Mouse (Mus musculus) megakaryocyte progenitor cell, adult 5-6 weeks (primary cell): ENCODE data around the gene Wsb1. TPM values are rescaled to one million over a fixed set of nuclear protein-coding genes. Genes with fewer than 3 reads are reported as not detected.
"Not testable (repeated sequence)": the region's sequence is repeated elsewhere in the genome, so short reads cannot be mapped to it uniquely, and the experiment has no call there.

ENCODE experiments used
- ATAC-seq: replicated peaks from 2 replicates; pipeline ENCODE4 v1.8.0; 2016; ENCODE audit warnings: mild to moderate bottlenecking, moderate TSS enrichment, inconsistent platforms; ENCODE audit not compliant: poor library complexity
- total RNA-seq, 2 experiments: library from RNA; stranded (forward) in 1 of 2; stranded (reverse) in 1 of 2; fragments of 157-497, 149-512 nt in 1 of 2; fragments of 200-1000 nt in 1 of 2; gene quantifications; 2 replicates each; pipeline versions ENCODE4 v1.2.3 to v1.2.4; 2015 to 2017

Gene Wsb1
- total RNA-seq, 2 experiments from 2014 or later: 129 to 216 TPM

- ATAC-seq: no peak
Observed at GRCm38 (mm10) chr11:79273039-79273438, 18.6 kb upstream of the Wsb1 start.

- ATAC-seq: no peak
Observed at GRCm38 (mm10) chr11:79267171-79267570, 12.7 kb upstream of the Wsb1 start.

GRCm38 (mm10) chr11:79264376-79264775 lies 9.9 kb upstream of the Wsb1 start:
- no peak for ATAC-seq

- not testable (repeated sequence) for ATAC-seq
Observed at GRCm38 (mm10) chr11:79260126-79260525, 5.7 kb upstream of the Wsb1 start.

GRCm38 (mm10) chr11:79258738-79259137 lies 4.3 kb upstream of the Wsb1 start:
- ATAC-seq: no peak

- peak; percentile 13 for ATAC-seq
Observed at GRCm38 (mm10) chr11:79253542-79254390, 705 bp downstream of the Wsb1 start.

- ATAC-seq: peak; percentile 42
Observed at GRCm38 (mm10) chr11:79252881-79253541, 1.5 kb downstream of the Wsb1 start.

GRCm38 (mm10) chr11:79239024-79239423 lies 15.4 kb downstream of the Wsb1 start:
- ATAC-seq: no peak

- ATAC-seq: no peak
Observed at GRCm38 (mm10) chr11:79238398-79238752, 16.1 kb downstream of the Wsb1 start.

GRCm38 (mm10) chr11:79237644-79238397 lies 16.6 kb downstream of the Wsb1 start:
- ATAC-seq: no peak

- ATAC-seq: no peak
Observed at GRCm38 (mm10) chr11:79230251-79230570, 24.3 kb downstream of the Wsb1 start.

GRCm38 (mm10) chr11:79229561-79230250 lies 24.8 kb downstream of the Wsb1 start:
- peak; percentile 77 for ATAC-seq

- no peak for ATAC-seq
Observed at GRCm38 (mm10) chr11:79229057-79229504, 25.4 kb downstream of the Wsb1 start.

- no peak for ATAC-seq
Observed at GRCm38 (mm10) chr11:79228089-79228488, 26.4 kb downstream of the Wsb1 start.

GRCm38 (mm10) chr11:79225371-79226155 lies 28.9 kb downstream of the Wsb1 start:
- no peak for ATAC-seq

GRCm38 (mm10) chr11:79224562-79225280 lies 29.8 kb downstream of the Wsb1 start:
- ATAC-seq: peak; percentile 95

- ATAC-seq: peak; percentile 79
Observed at GRCm38 (mm10) chr11:79223420-79223819, 31.1 kb downstream of the Wsb1 start.

GRCm38 (mm10) chr11:79222661-79223060 lies 31.8 kb downstream of the Wsb1 start:
- no peak for ATAC-seq

GRCm38 (mm10) chr11:79221641-79222040 lies 32.8 kb downstream of the Wsb1 start:
- no peak for ATAC-seq
